Mouse (Mus musculus) stomach, postnatal 0 days (tissue): ENCODE results near the gene Scamp2.

Experiments used
- CTCF ChIP-seq: IDR thresholded peaks from 2 replicates; pipeline ENCODE4 v1.5.1; 2016; ENCODE audit warnings: antibody characterized with exemption, low read depth, mild to moderate bottlenecking, moderate library complexity
- EP300 ChIP-seq: optimal IDR thresholded peaks from 2 replicates; pipeline ENCODE3; 2016; ENCODE audit warnings: antibody characterized with exemption

DNA sequence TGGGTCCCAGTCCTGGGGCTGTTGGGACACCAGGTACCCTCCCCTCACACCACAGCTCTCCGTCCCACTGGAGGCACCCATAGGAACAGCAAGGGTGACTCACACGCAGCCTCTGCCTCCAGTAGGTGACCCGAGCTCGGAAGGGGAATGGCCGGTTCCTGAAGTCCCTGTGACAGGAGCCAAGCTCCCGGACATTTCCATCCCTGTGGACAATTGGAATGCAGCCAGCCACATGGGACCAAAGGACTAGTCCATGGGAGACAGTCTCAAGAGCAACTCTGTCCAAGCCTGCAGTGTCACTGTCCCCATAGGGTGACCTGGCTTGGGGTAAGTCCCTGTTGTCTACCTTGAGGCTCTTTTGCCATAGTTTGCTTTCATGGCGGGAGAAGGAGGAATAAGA lies 53.2 kb downstream of the Scamp2 start:
- TF ChIP-seq CTCF, result no peak
- no peak for TF ChIP-seq EP300
